Mouse (Mus musculus) thymus, adult 2 months (tissue): ENCODE results near the gene Trpc4ap.

Experiments
- CTCF ChIP-seq: fragments of 200-500 bp; IDR thresholded peaks from 2 replicates; pipeline ENCODE4 v1.5.1; 2012; ENCODE audit warnings: mild to moderate bottlenecking, control low read depth, low read length, moderate library complexity, borderline replicate concordance; ENCODE audit not compliant: control insufficient read depth, poor library complexity, insufficient read depth; ENCODE audit errors: extremely low read depth
- POLR2A ChIP-seq: fragments of 200-500 bp; IDR thresholded peaks from 2 replicates; pipeline ENCODE4 v1.6.1; 2012; ENCODE audit warnings: mild to moderate bottlenecking, low read length, control low read depth, moderate library complexity; ENCODE audit not compliant: control insufficient read depth, poor library complexity, insufficient read depth; ENCODE audit errors: extremely low read depth

DNA sequence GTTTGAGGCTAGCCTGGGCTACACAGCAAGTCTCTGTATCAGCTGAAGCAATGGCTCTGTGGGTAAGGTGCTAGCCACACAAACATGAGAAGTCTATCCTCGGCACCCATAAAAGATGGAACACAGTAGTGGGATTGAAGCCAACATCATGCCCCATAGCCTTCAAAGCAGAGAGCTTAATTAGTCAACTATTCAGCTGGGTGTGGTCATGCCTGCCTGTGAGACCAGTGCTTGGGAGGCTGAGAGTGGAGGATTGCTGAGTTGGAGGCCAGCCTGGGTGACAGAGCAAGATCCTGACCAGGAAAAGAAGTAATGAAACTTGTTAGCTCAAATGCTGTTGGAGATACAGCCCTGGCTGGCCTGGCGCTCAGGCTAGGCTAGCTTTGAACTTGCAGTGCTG, 101.3 kb downstream of the Trpc4ap start:
- TF ChIP-seq CTCF (no peak), POLR2A (no peak)
